Mouse (Mus musculus): ENCODE results near the gene Ell. TPM values are rescaled to one million over a fixed set of nuclear protein-coding genes. Genes with fewer than 3 reads are reported as not detected.

Gene Ell
- polyA plus RNA-seq, 1 experiment from 2014 or later, result 15.4 TPM

DNA sequence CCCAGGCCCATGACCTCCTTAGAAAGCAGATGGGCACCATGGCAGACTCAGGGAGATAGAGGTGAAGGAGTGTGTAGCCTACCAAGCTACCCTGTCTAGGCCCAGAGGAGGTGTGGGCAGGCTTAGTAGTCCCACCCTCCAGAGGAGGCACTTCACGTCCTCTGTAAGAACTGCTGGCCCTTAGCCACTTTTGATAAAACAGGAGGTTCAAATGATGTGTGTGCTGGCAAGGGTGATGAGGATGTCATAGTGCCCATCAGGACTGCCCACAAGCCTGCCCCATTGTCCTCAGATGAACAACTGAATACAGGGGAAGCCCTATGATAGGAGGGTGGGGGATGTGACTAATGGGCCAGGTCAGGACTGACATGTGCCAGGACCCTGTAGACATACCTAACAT is 13.6 kb downstream of the Ell start:
- Histone ChIP-seq H3K27me3 (ENCODE audit: control insufficient read depth, insufficient read depth, low read length) (no peaks in the 10 kb centered on the region), H3K4me2 (replicated peaks; ENCODE audit: low read depth, low read length) (no peak overlapping the region), H3K27ac (ENCODE audit: low read depth, low read length) (no peak overlapping the region), H3K9me3 (ENCODE audit: control insufficient read depth, low read length) (no peaks in the 10 kb centered on the region), H3K9ac (ENCODE audit: low read depth, low read length) (no peak overlapping the region), H3K4me1 (replicated peaks; ENCODE audit: control insufficient read depth, insufficient read depth, low read length) (no peaks in the 10 kb centered on the region), H3K4me3 (ENCODE audit: low read depth, low read length) (no peak overlapping the region), H3K36me3 (ENCODE audit: control insufficient read depth, insufficient read depth, low read length) (no peaks in the 10 kb centered on the region)
- DNase-seq (ENCODE audit: low spot score), result no peak
- WGBS, result 71% methylated on average over 1 of the region's 1 CpGs
- ATAC-seq (ENCODE audit: low FRiP score), result no peak

DNA sequence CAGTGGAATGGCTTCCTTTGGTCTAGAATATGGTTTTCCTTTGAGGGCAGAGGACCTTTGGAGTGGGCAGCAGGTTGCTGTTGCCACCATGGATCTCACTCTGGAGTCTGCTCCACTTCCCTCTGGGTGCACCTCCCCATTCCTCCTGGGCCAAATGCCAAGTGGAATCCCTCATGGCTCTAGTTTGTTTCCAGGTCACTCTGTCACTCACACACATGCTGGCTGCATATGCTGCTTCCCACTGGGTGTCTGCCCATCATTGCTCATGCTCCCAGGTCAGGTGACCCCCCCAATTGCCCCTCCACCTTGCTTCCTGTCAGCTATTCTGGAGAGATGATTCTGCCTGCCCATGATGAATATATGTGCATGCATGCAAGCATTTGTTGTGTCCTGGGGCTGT is 14.5 kb downstream of the Ell start:
- no peaks in the 10 kb centered on the region for H3K9me3 ChIP-seq (ENCODE audit: control insufficient read depth, low read length)
- H3K27me3 ChIP-seq (ENCODE audit: control insufficient read depth, insufficient read depth, low read length), result no peaks in the 10 kb centered on the region
- H3K27ac ChIP-seq (ENCODE audit: low read depth, low read length), result no peak overlapping the region
- no peak for DNase-seq (ENCODE audit: low spot score)
- no peak overlapping the region for H3K9ac ChIP-seq (ENCODE audit: low read depth, low read length)
- no peaks in the 10 kb centered on the region for H3K36me3 ChIP-seq (ENCODE audit: control insufficient read depth, insufficient read depth, low read length)
- H3K4me2 ChIP-seq (replicated peaks; ENCODE audit: low read depth, low read length), result no peak overlapping the region
- no peak for ATAC-seq (ENCODE audit: low FRiP score)
- no peaks in the 10 kb centered on the region for H3K4me1 ChIP-seq (replicated peaks; ENCODE audit: control insufficient read depth, insufficient read depth, low read length)
- H3K4me3 ChIP-seq (ENCODE audit: low read depth, low read length), result no peak overlapping the region

DNA sequence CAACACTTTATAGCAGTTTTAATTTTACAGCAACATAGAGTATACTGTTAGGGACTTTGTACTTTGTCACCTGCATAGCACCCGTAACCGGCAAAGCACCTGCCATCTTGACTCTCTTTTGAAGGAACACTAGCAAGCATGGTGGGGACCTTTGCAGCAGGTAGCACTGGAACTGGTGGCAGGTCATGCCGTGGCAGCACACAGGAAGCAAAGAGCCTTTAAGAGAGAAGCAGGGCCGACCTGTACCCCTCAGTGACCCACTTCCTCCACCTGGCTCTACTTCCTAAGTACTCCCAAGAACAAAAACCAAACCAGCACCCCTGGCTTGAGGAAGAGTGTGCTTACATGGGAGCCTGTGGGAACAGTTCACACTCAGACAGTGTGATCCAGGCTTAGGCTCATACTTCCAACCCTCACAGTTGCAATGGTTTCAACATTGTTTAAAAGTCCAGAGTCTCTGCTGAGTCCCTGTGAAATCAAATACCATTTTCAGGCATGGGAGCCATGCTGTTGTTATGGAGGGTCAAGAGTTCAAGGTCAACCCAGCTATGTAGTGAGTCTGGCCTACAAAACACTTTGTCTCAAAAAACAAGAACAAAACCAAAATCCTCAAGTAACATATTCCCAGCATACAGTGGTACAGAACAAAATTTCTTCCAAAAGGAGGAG is 16.0 kb downstream of the Ell start:
- no peaks in the 10 kb centered on the region for H3K9me3 ChIP-seq (ENCODE audit: control insufficient read depth, low read length)
- H3K36me3 ChIP-seq (ENCODE audit: control insufficient read depth, insufficient read depth, low read length), result no peaks in the 10 kb centered on the region
- H3K4me2 ChIP-seq (replicated peaks; ENCODE audit: low read depth, low read length), result no peak overlapping the region
- no peak overlapping the region for H3K9ac ChIP-seq (ENCODE audit: low read depth, low read length)
- H3K27ac ChIP-seq (ENCODE audit: low read depth, low read length), result no peak overlapping the region
- H3K27me3 ChIP-seq (ENCODE audit: control insufficient read depth, insufficient read depth, low read length), result no peaks in the 10 kb centered on the region
- no peak overlapping the region for H3K4me3 ChIP-seq (ENCODE audit: low read depth, low read length)
- DNase-seq (ENCODE audit: low spot score) (no peak), ATAC-seq (ENCODE audit: low FRiP score) (no peak)
- no peaks in the 10 kb centered on the region for H3K4me1 ChIP-seq (replicated peaks; ENCODE audit: control insufficient read depth, insufficient read depth, low read length)
- WGBS, result 93% methylated on average over 4 of the region's 4 CpGs

DNA sequence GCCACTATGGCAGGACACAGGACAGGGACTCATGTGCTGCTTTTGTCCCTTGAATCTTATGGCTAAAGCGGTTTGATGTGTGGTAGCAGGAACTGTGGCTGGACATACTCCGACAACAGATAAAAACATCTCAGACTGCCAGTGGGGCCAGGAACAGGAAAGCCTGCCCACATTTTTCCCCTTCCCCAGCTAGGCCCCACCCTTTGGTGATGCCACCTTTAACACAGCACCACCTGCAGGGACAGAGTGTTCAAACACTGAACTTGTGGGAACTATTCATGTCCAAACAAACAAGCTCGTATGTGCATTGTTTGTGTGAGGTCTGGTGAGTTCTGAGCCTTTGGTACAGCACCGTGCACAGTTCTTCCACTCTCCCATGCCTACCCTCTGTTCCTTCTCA is 19.1 kb downstream of the Ell start:
- Histone ChIP-seq H3K4me1 (replicated peaks; ENCODE audit: control insufficient read depth, insufficient read depth, low read length) (no peaks in the 10 kb centered on the region), H3K36me3 (ENCODE audit: control insufficient read depth, insufficient read depth, low read length) (no peaks in the 10 kb centered on the region), H3K9me3 (ENCODE audit: control insufficient read depth, low read length) (no peaks in the 10 kb centered on the region), H3K9ac (ENCODE audit: low read depth, low read length) (no peak overlapping the region), H3K27ac (ENCODE audit: low read depth, low read length) (no peak overlapping the region), H3K4me3 (ENCODE audit: low read depth, low read length) (no peak overlapping the region), H3K4me2 (replicated peaks; ENCODE audit: low read depth, low read length) (no peak overlapping the region), H3K27me3 (ENCODE audit: control insufficient read depth, insufficient read depth, low read length) (no peaks in the 10 kb centered on the region)
- 72% methylated on average over 4 of the region's 4 CpGs for WGBS
- DNase-seq (ENCODE audit: low spot score), result no peak
- no peak for ATAC-seq (ENCODE audit: low FRiP score)

DNA sequence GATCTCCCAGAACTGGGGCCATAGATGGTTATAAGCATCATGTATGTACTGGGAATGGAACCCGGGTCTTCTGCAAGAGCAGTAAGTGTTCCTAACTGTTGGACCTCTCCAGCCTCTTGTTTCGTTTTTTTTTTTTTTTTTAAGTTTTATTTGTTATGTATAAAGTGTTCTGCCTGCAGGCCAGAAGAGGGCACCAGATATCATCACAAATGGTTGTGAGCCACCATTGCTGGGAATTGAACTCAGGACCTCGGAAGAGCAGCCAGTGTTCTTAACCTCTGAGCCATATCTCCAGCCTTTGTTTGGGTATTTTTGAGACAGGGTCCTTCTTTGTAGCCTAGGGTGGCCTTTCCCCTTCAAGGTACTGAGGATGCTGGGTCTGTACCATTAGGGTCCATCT is 19.7 kb downstream of the Ell start:
- Histone ChIP-seq H3K4me2 (replicated peaks; ENCODE audit: low read depth, low read length) (no peak overlapping the region), H3K9ac (ENCODE audit: low read depth, low read length) (no peak overlapping the region), H3K4me1 (replicated peaks; ENCODE audit: control insufficient read depth, insufficient read depth, low read length) (no peaks in the 10 kb centered on the region), H3K9me3 (ENCODE audit: control insufficient read depth, low read length) (no peaks in the 10 kb centered on the region), H3K27ac (ENCODE audit: low read depth, low read length) (no peak overlapping the region), H3K27me3 (ENCODE audit: control insufficient read depth, insufficient read depth, low read length) (no peaks in the 10 kb centered on the region), H3K4me3 (ENCODE audit: low read depth, low read length) (no peak overlapping the region), H3K36me3 (ENCODE audit: control insufficient read depth, insufficient read depth, low read length) (no peaks in the 10 kb centered on the region)
- ATAC-seq (ENCODE audit: low FRiP score), result no peak
- DNase-seq (ENCODE audit: low spot score), result no peak
- 81% methylated on average over 3 of the region's 3 CpGs for WGBS

DNA sequence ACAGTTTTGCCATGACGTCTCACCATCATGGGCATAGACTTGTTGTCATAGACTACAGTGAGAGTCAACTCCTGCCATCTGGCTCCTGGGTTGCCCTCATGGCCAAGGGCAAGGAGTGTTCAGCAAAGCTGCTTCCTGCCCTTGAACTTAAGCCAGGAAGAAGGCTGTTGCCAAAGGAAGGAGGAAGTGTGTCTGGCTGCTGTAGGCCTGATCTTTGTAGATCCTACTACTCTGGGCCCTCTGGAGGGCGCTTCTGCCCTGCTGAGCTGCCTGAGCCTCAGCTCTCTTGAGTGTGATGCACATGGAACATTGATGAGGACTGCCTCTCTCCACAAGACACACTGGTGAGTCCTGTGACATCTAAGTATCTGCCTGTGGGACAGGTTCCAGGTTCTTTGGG is 20.8 kb downstream of the Ell start:
- ATAC-seq (ENCODE audit: low FRiP score) (no peak), DNase-seq (ENCODE audit: low spot score) (no peak)
- Histone ChIP-seq H3K27ac (ENCODE audit: low read depth, low read length) (no peak overlapping the region), H3K4me2 (replicated peaks; ENCODE audit: low read depth, low read length) (no peak overlapping the region), H3K36me3 (ENCODE audit: control insufficient read depth, insufficient read depth, low read length) (no peaks in the 10 kb centered on the region), H3K27me3 (ENCODE audit: control insufficient read depth, insufficient read depth, low read length) (no peaks in the 10 kb centered on the region), H3K9me3 (ENCODE audit: control insufficient read depth, low read length) (no peaks in the 10 kb centered on the region), H3K4me3 (ENCODE audit: low read depth, low read length) (no peak overlapping the region), H3K9ac (ENCODE audit: low read depth, low read length) (no peak overlapping the region), H3K4me1 (replicated peaks; ENCODE audit: control insufficient read depth, insufficient read depth, low read length) (no peaks in the 10 kb centered on the region)
- WGBS, result 83% methylated on average over 2 of the region's 2 CpGs

DNA sequence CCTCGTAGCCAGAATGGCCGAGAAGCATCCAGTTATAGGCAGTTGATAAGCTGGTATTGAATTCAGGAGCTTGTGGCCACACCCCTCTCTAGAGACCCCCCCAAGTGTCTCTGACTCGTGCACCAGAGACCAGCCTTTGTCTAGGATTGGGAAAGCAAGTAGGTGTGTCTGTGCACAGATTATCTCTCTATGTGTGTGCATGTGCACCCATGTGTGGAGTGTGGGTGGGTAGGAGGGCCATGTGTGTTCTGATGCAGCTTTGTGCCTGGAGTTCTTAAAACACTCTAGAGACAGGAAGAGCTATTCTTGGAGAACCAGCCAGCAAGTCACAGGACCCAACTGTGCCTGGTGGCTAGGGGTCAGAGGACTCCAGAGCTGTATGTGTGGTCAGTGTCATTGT is 21.3 kb downstream of the Ell start:
- Histone ChIP-seq H3K4me1 (replicated peaks; ENCODE audit: control insufficient read depth, insufficient read depth, low read length) (no peaks in the 10 kb centered on the region), H3K36me3 (ENCODE audit: control insufficient read depth, insufficient read depth, low read length) (no peaks in the 10 kb centered on the region), H3K27ac (ENCODE audit: low read depth, low read length) (no peak overlapping the region), H3K4me3 (ENCODE audit: low read depth, low read length) (no peak overlapping the region), H3K9me3 (ENCODE audit: control insufficient read depth, low read length) (no peaks in the 10 kb centered on the region), H3K9ac (ENCODE audit: low read depth, low read length) (no peak overlapping the region), H3K4me2 (replicated peaks; ENCODE audit: low read depth, low read length) (no peak overlapping the region), H3K27me3 (ENCODE audit: control insufficient read depth, insufficient read depth, low read length) (no peaks in the 10 kb centered on the region)
- WGBS, result 78% methylated on average over 3 of the region's 3 CpGs
- no peak for DNase-seq (ENCODE audit: low spot score)
- ATAC-seq (ENCODE audit: low FRiP score), result no peak

DNA sequence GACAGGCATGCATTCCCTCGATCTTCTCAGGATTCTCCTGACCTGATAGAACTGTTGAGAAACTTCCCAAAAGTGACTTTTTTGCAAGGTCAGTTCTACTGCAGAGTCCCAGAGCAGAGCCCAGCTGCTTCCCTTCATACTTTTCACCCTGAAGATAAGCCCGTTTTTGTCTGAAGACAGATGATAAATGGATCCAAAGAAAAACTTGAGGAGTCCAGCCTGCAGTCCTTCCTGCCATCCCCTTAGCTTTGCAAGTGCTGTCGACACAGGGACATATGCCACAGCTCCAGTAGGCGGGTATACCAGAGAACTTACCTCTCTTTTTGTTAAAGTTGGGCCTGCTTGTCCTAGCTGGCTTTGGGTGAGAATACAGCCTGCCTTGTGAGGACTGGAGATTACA is 22.1 kb downstream of the Ell start:
- Histone ChIP-seq H3K4me1 (replicated peaks; ENCODE audit: control insufficient read depth, insufficient read depth, low read length) (no peaks in the 10 kb centered on the region), H3K4me3 (ENCODE audit: low read depth, low read length) (no peak overlapping the region), H3K4me2 (replicated peaks; ENCODE audit: low read depth, low read length) (no peak overlapping the region), H3K9me3 (ENCODE audit: control insufficient read depth, low read length) (no peaks in the 10 kb centered on the region), H3K27ac (ENCODE audit: low read depth, low read length) (no peak overlapping the region), H3K27me3 (ENCODE audit: control insufficient read depth, insufficient read depth, low read length) (no peaks in the 10 kb centered on the region), H3K9ac (ENCODE audit: low read depth, low read length) (no peak overlapping the region), H3K36me3 (ENCODE audit: control insufficient read depth, insufficient read depth, low read length) (no peaks in the 10 kb centered on the region)
- DNase-seq (ENCODE audit: low spot score), result no peak
- 66% methylated on average over 4 of the region's 4 CpGs for WGBS
- no peak for ATAC-seq (ENCODE audit: low FRiP score)

DNA sequence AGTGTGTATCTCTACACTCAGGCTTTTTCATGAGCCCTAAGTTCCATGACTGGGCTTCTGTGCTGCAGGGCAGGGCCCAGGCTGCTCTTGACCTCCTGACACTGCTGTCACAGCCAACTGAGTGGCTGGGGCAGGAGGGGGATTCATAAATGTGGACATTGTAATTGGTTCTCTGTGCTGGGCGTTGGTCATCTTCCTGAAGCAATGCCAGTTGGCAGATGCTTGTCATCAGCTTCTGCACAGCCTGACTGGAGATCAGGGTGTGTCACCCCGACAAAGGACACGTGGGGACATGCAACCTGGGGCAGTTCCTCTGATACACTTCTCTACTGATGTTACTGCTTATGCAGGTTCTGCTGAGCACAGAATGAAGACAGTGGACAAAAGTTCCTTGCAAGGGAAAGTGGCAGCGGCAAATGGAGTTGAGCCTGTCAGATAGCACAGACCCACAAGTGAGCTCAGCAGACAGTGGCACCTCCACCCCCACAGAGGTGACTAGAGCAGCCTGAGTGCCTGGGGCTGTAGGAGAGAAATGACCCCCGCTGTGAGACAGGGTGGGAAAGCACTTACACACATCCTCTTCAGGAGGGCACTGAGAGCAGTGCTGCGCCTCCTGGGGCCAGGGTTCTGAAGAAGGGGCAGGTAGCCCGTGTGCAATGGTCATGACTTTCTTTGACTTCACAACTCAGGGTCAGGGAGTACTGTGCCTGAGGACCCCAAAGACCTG is 22.7 kb downstream of the Ell start:
- H3K4me2 ChIP-seq (replicated peaks; ENCODE audit: low read depth, low read length), result no peak overlapping the region
- H3K9ac ChIP-seq (ENCODE audit: low read depth, low read length), result no peak overlapping the region
- WGBS, result 78% methylated on average over 7 of the region's 7 CpGs
- DNase-seq (ENCODE audit: low spot score), result no peak
- no peak overlapping the region for H3K4me3 ChIP-seq (ENCODE audit: low read depth, low read length)
- ATAC-seq (ENCODE audit: low FRiP score), result no peak
- H3K27ac ChIP-seq (ENCODE audit: low read depth, low read length), result no peak overlapping the region
- H3K9me3 ChIP-seq (ENCODE audit: control insufficient read depth, low read length), result no peaks in the 10 kb centered on the region
- H3K36me3 ChIP-seq (ENCODE audit: control insufficient read depth, insufficient read depth, low read length), result no peaks in the 10 kb centered on the region
- no peaks in the 10 kb centered on the region for H3K27me3 ChIP-seq (ENCODE audit: control insufficient read depth, insufficient read depth, low read length)
- no peaks in the 10 kb centered on the region for H3K4me1 ChIP-seq (replicated peaks; ENCODE audit: control insufficient read depth, insufficient read depth, low read length)

Measured in hindbrain, embryonic 11.5 days (tissue).